ENCODE assay signal across 9 mouse cellular contexts in genomic region chr7:45335056-45335455, GRCm38 (mm10). TPM values are rescaled to one million over a fixed set of nuclear protein-coding genes. Genes with fewer than 3 reads are reported as not detected.
DNase-seq lines count a peak whose midpoint lies in the region; ATAC-seq and TF ChIP-seq lines count a peak whose summit lies in the region.
"Had no signal": no experiment of that assay in that cellular context is flagged by ENCODE, and none has a peak within 500 bp of the region (broad histone marks: within the 10 kb centered on the region; RNA-seq: fewer than 3 reads in every experiment).

Hrc (plus strand) TSS chr7:45335290.

- H3K36me3 ChIP-seq in lung, embryonic 15.5 days, result no peaks in the 10 kb centered on the region
- H3K36me3 ChIP-seq in intestine, embryonic 14.5 days (ENCODE audit: control insufficient read depth, insufficient read depth, low read length), result no peaks in the 10 kb centered on the region
- no peaks in the 10 kb centered on the region for H3K36me3 ChIP-seq in stomach, embryonic 14.5 days (ENCODE audit: control insufficient read depth, insufficient read depth, low read length)

- no peak for DNase-seq in lung, adult 2 months
- DNase-seq in gastrocnemius, postnatal 4 days (ENCODE audit: low spot score in 2 of 2), result no peak
- DNase-seq in intestine, embryonic 14.5 days (ENCODE audit: low spot score), result no peak
- DNase-seq in retina, embryonic 14.5 days (ENCODE audit: low spot score), result no peak
- no peak for DNase-seq in lung, postnatal 10 days
- no peak for DNase-seq in left cerebral cortex, adult 8-10 months (ENCODE audit: low spot score in 2 of 2)

- 24% methylated on average over 5 of the region's 5 CpGs for WGBS in lung, embryonic 15.5 days
- 35% methylated on average over 5 of the region's 5 CpGs for WGBS in lung, adult 2 months
- 32% methylated on average over 5 of the region's 5 CpGs for WGBS in intestine, embryonic 14.5 days
- WGBS in stomach, embryonic 14.5 days, result 20% methylated on average over 5 of the region's 5 CpGs

- TF ChIP-seq CTCF in lung, adult 2 months (IDR thresholded peaks at IDR 0.05; ENCODE audit: insufficient read depth, low read length), result no peak

- no peak within 1 kb of the TSS for H3K4me3 ChIP-seq in lung, embryonic 15.5 days
- no peak within 1 kb of the TSS for H3K4me3 ChIP-seq in lung, adult 2 months (replicated peaks; ENCODE audit: extremely low read depth, low read depth, low read length)
- H3K4me3 ChIP-seq in intestine, embryonic 14.5 days (ENCODE audit: low read depth, low read length), result peak within 1 kb of the TSS; percentile 65; the same call in 1 of the 2 replicates
- no peak within 1 kb of the TSS for H3K4me3 ChIP-seq in stomach, embryonic 14.5 days (ENCODE audit: low read depth, low read length)

- no peak within 1 kb of the TSS for H3K9ac ChIP-seq in lung, embryonic 15.5 days
- H3K9ac ChIP-seq in intestine, embryonic 14.5 days (ENCODE audit: low read length), result no peak within 1 kb of the TSS; the same call in 1 of the 2 replicates
- no peak within 1 kb of the TSS for H3K9ac ChIP-seq in stomach, embryonic 14.5 days (replicated peaks; ENCODE audit: low read depth, low read length)

- no peak for ATAC-seq in lung, embryonic 15.5 days (ENCODE audit: borderline replicate concordance, extremely low read depth, low FRiP score, low TSS enrichment)
- no peak for ATAC-seq in intestine, embryonic 14.5 days (replicated peaks; ENCODE audit: low FRiP score, low TSS enrichment, low read depth)
- ATAC-seq in stomach, embryonic 14.5 days (ENCODE audit: insufficient number of reproducible peaks, insufficient read depth, low FRiP score, low read depth), result no peak

- no peaks in the 10 kb centered on the region for H3K27me3 ChIP-seq in lung, embryonic 15.5 days
- no peaks in the 10 kb centered on the region for H3K27me3 ChIP-seq in intestine, embryonic 14.5 days (replicated peaks; ENCODE audit: control insufficient read depth, insufficient read depth, low read length)
- no peaks in the 10 kb centered on the region for H3K27me3 ChIP-seq in stomach, embryonic 14.5 days (ENCODE audit: control insufficient read depth, insufficient read depth, low read length)

- no peaks in the 10 kb centered on the region for H3K9me3 ChIP-seq in lung, embryonic 15.5 days
- H3K9me3 ChIP-seq in intestine, embryonic 14.5 days (ENCODE audit: control insufficient read depth, low read length), result no peaks in the 10 kb centered on the region
- H3K9me3 ChIP-seq in stomach, embryonic 14.5 days (ENCODE audit: control insufficient read depth, low read depth, low read length), result no peaks in the 10 kb centered on the region

- peaks cover 55% of the 10 kb centered on the region for H3K4me1 ChIP-seq in lung, embryonic 15.5 days
- H3K4me1 ChIP-seq in lung, adult 2 months (ENCODE audit: control insufficient read depth, insufficient read depth, low read length), result peaks cover 6% of the 10 kb centered on the region
- peaks cover 44% of the 10 kb centered on the region for H3K4me1 ChIP-seq in intestine, embryonic 14.5 days (replicated peaks; ENCODE audit: control insufficient read depth, insufficient read depth, low read length)
- peaks cover 31% of the 10 kb centered on the region for H3K4me1 ChIP-seq in stomach, embryonic 14.5 days (ENCODE audit: control insufficient read depth, insufficient read depth, low read length)

- TF ChIP-seq POLR2A in lung, adult 2 months (IDR thresholded peaks at IDR 0.05; ENCODE audit: borderline replicate concordance, extremely low read depth, low read depth, low read length), result no peak

- peak within 1 kb of the TSS; percentile 94; the same call in 1 of the 2 replicates for H3K27ac ChIP-seq in lung, embryonic 15.5 days
- H3K27ac ChIP-seq in intestine, embryonic 14.5 days (ENCODE audit: low read depth), result peak within 1 kb of the TSS; percentile 89; the same call in 1 of the 2 replicates
- H3K27ac ChIP-seq in stomach, embryonic 14.5 days (ENCODE audit: low read length), result peak within 1 kb of the TSS; percentile 93

- H3K4me2 ChIP-seq in lung, embryonic 15.5 days, result peak within 1 kb of the TSS; percentile 85; the same call in 1 of the 2 replicates
- H3K4me2 ChIP-seq in intestine, embryonic 14.5 days (ENCODE audit: low read length), result peak within 1 kb of the TSS; percentile 93
- H3K4me2 ChIP-seq in stomach, embryonic 14.5 days (replicated peaks; ENCODE audit: low read depth, low read length), result peak within 1 kb of the TSS; percentile 78

RNA-seq across cellular contexts. Expression of gene Hrc, which starts in this region (rescaled TPM):
- 1.7 and 2.3 TPM in 2 replicates for polyA plus RNA-seq in lung, embryonic 15.5 days (2015; fragmentation: Nextera tagmentation; extraction: Ambion mirVana)
- polyA plus RNA-seq in lung, adult 2 months (2012; rRNA removed), result 2.4 and 10.0 TPM in 2 replicates
- total RNA-seq in gastrocnemius, postnatal 4 days (2021), result 100 to 1,000 TPM; 523 to 551 TPM
- 0.58 and 0.63 TPM in 2 replicates for polyA plus RNA-seq in intestine, embryonic 14.5 days (2014; fragmentation: Nextera tagmentation; extraction: Ambion mirVana)
- polyA plus RNA-seq in stomach, embryonic 14.5 days (2014; fragmentation: Nextera tagmentation; extraction: Ambion mirVana), result 0.78 and 1.8 TPM in 2 replicates
- 1 to 10 TPM in 1 of 4 experiments, under 1 TPM in 3; 0.26 to 1.1 (median 0.78) TPM for total RNA-seq in left cerebral cortex, adult 8-10 months (2022)
- total RNA-seq: megakaryocyte progenitor cell, adult 5-6 weeks had no signal

Comparison
In these comparisons a context has a peak if more than half of its experiments do, and no peak if none do; other contexts are left out.
1. RNA of gene Hrc (total RNA-seq): 523 to 551 TPM in gastrocnemius, postnatal 4 days; 0.26 to 1.1 TPM in left cerebral cortex, adult 8-10 months; every median in the first group is over 100 times any median in the second.
2. Peak in every context shown above with its lines, with median percentiles within 50 percentile points of each other: H3K27ac ChIP-seq and H3K4me2 ChIP-seq.